Mouse (Mus musculus) bone marrow, adult 2 months (tissue): ENCODE measurements around the gene Borcs5.

ENCODE experiments used
- CTCF ChIP-seq: fragments of 200-500 bp; IDR thresholded peaks from 2 replicates; pipeline ENCODE4 v1.5.1; 2011; ENCODE audit warnings: low read length, control low read depth; ENCODE audit not compliant: control insufficient read depth, insufficient read depth
- POLR2A ChIP-seq: fragments of 200-500 bp; IDR thresholded peaks from 2 replicates; pipeline ENCODE4 v1.6.1; 2011; ENCODE audit warnings: low read depth, mild to moderate bottlenecking, control low read depth, low read length, borderline replicate concordance; ENCODE audit not compliant: control insufficient read depth

GRCm38 (mm10) chr6:134743568-134743967 is 104.3 kb downstream of the Borcs5 start:
- TF ChIP-seq CTCF (no peak), POLR2A (no peak)
